Mouse (Mus musculus): ENCODE measurements at regions not wholly inside any gene's neighbourhood (a gene's known extent, or its start where the extent isn't known, plus 50 kb on each side); places are given as distances from the start of the nearest gene placed in this dataset.

DNA sequence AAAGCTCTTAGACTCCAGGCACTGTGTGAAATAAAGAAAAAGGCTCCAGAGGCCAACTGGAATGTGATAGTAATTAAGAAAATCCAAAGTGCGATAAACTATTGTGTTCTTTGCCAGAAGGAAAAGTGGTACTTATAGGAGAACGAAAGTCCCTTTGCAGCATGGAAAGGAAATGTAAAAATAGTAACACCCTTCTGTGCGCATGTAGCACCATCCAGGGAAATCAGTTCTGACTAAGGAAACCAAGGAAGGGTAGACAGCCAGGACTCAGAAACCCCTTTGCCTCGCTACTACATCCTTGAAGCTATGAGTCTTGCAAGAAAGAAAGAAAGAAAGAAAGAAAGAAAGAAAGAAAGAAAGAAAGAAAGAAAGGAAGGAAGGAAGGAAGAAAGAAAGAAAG, 67.3 kb upstream of the Tiparp start:
- no peaks in the 10 kb centered on the region for H3K36me3 ChIP-seq (ENCODE audit: control insufficient read depth, insufficient read depth, low read length)
- H3K4me1 ChIP-seq (ENCODE audit: control insufficient read depth in 2 of 2, insufficient read depth in 2 of 2, low read length in 2 of 2) = peaks cover 4 to 8% of the 10 kb centered on the region in 2 experiments
- H3K27me3 ChIP-seq (ENCODE audit: control insufficient read depth, insufficient read depth, low read length) = no peaks in the 10 kb centered on the region
- no peak overlapping the region for H3K9ac ChIP-seq (ENCODE audit: low read length)
- H3K9me3 ChIP-seq (ENCODE audit: control insufficient read depth, low read length) = 0 out of 2 replicates have a peak, but pooled peaks cover 4% of the 10 kb centered on the region
- no peak for ATAC-seq (ENCODE audit: insufficient number of reproducible peaks, insufficient read depth, low FRiP score, low read depth)
- 16% methylated on average over 4 of the region's 4 CpGs for WGBS
- H3K4me3 ChIP-seq (ENCODE audit: control insufficient read depth in 1 of 2, insufficient read depth in 1 of 2, low read depth in 1 of 2, low read length in 2 of 2) = no peak overlapping the region
- H3K4me2 ChIP-seq (ENCODE audit: low read length) = peak overlapping the region; percentile 21; the same call in 1 of the 2 replicates
- no peak overlapping the region for H3K27ac ChIP-seq (replicated peaks in 1 of 2; ENCODE audit: control insufficient read depth in 1 of 2, insufficient read depth in 1 of 2, low read depth in 2 of 2, low read length in 2 of 2)

DNA sequence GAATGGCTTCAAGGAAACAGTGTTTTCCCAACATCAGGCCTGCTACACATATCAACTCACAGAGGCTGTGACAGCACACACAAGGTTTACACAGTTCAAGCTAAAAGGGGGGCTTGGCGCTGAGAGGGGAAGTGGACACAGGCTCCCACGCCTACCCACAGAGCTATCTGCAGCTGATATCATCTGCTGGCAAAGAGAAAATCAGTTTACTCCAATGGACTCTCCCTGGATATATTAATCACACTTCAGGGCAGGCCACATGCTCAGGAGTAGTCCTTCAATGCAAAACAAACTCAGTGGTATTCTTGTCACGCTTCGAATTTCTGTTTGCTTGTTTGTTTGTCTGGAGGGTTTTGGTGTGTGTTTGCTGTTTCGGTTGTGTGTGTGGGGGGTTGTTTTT, 67.3 kb upstream of the Ssr3 start:
- H3K4me1 ChIP-seq (ENCODE audit: control insufficient read depth in 2 of 2, insufficient read depth in 2 of 2, low read length in 2 of 2) = peaks cover 10 to 13% of the 10 kb centered on the region in 2 experiments
- H3K9ac ChIP-seq (ENCODE audit: low read length) = no peak overlapping the region
- H3K27me3 ChIP-seq (ENCODE audit: control insufficient read depth, insufficient read depth, low read length) = no peaks in the 10 kb centered on the region
- WGBS = 73% methylated on average over 5 of the region's 5 CpGs
- no peak overlapping the region for H3K4me3 ChIP-seq (ENCODE audit: control insufficient read depth in 1 of 2, insufficient read depth in 1 of 2, low read depth in 1 of 2, low read length in 2 of 2)
- ATAC-seq (ENCODE audit: insufficient number of reproducible peaks, insufficient read depth, low FRiP score, low read depth) = no peak
- H3K27ac ChIP-seq (replicated peaks in 1 of 2; ENCODE audit: control insufficient read depth in 1 of 2, insufficient read depth in 1 of 2, low read depth in 2 of 2, low read length in 2 of 2) = no peak overlapping the region
- H3K36me3 ChIP-seq (ENCODE audit: control insufficient read depth, insufficient read depth, low read length) = no peaks in the 10 kb centered on the region
- 0 out of 2 replicates have a peak, but pooled peaks cover 4% of the 10 kb centered on the region for H3K9me3 ChIP-seq (ENCODE audit: control insufficient read depth, low read length)
- no peak overlapping the region for H3K4me2 ChIP-seq (ENCODE audit: low read length)

DNA sequence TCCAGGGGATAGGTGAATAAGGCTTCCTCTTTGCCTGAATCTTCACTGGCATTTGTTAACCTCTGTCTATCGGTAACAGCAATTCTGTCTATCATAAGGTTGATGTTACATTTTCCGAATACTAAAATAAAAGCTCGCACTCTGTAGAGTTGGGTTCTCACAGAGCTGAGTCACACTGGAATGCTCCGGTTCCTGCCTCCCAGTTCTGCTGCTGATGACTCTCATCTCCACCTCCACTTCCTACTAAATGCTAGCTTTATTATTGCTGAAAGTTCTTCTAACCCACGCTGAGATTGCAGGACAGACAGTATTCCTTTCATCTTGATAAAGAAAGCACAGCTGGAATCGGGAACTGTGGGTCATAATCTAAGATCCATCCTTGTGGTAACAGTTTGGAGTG, 65.5 kb upstream of the Ssr3 start:
- Histone ChIP-seq H3K4me1 (ENCODE audit: control insufficient read depth in 2 of 2, insufficient read depth in 2 of 2, low read length in 2 of 2) (peaks cover 10 to 13% of the 10 kb centered on the region in 2 experiments), H3K27me3 (ENCODE audit: control insufficient read depth, insufficient read depth, low read length) (no peaks in the 10 kb centered on the region), H3K4me3 (ENCODE audit: control insufficient read depth in 1 of 2, insufficient read depth in 1 of 2, low read depth in 1 of 2, low read length in 2 of 2) (no peak overlapping the region), H3K4me2 (ENCODE audit: low read length) (no peak overlapping the region), H3K36me3 (ENCODE audit: control insufficient read depth, insufficient read depth, low read length) (no peaks in the 10 kb centered on the region), H3K9ac (ENCODE audit: low read length) (no peak overlapping the region), H3K27ac (replicated peaks in 1 of 2; ENCODE audit: control insufficient read depth in 1 of 2, insufficient read depth in 1 of 2, low read depth in 2 of 2, low read length in 2 of 2) (no peak overlapping the region), H3K9me3 (ENCODE audit: control insufficient read depth, low read length) (peaks cover 6% of the 10 kb centered on the region; the same call in 1 of the 2 replicates)
- no peak for ATAC-seq (ENCODE audit: insufficient number of reproducible peaks, insufficient read depth, low FRiP score, low read depth)
- WGBS = 62% methylated on average over 6 of the region's 6 CpGs

DNA sequence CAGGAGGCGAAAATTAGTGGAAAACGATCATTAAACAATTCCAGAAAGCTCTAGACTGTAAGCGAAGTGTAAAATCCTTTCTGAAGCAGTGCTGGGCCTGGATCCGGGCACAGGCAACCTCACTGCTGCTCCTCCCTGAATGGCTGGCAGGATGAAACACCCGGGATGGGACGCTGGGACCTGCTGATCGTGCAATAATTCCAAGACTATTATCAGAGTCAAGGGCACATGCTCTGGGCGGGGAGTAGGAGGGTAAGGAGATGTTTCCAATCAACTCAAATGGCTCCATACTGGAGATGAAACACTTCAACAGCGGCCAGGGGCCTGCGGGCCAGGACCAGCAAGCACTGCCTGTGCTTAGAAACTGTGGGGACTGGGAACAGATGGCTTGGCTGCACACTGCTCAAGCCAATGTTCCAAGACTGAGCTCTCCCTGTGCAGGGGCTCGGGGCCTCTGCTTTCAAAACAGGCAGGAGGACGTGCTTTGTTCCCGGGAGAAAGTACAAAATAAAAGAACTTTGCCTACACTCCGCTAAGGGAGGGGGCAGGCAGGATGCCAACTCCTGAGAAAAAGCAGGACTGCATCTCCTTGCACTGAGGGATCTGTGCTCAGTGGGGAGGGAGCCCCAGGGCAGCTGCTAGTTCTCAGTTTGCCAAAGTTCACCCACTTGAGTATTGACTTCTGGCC, 63.3 kb upstream of the Ssr3 start:
- ATAC-seq (ENCODE audit: insufficient number of reproducible peaks, insufficient read depth, low FRiP score, low read depth) = peak; percentile 82
- Histone ChIP-seq H3K4me2 (ENCODE audit: low read length) (peak overlapping the region; percentile 26), H3K9me3 (ENCODE audit: control insufficient read depth, low read length) (peaks cover 6% of the 10 kb centered on the region; the same call in 1 of the 2 replicates), H3K27ac (replicated peaks in 1 of 2; ENCODE audit: control insufficient read depth in 1 of 2, insufficient read depth in 1 of 2, low read depth in 2 of 2, low read length in 2 of 2) (peak overlapping the region; percentile 86 to 89), H3K36me3 (ENCODE audit: control insufficient read depth, insufficient read depth, low read length) (no peaks in the 10 kb centered on the region), H3K9ac (ENCODE audit: low read length) (peak overlapping the region; percentile 26; the same call in 1 of the 2 replicates), H3K4me3 (ENCODE audit: control insufficient read depth in 1 of 2, insufficient read depth in 1 of 2, low read depth in 1 of 2, low read length in 2 of 2) (no peak overlapping the region), H3K4me1 (ENCODE audit: control insufficient read depth in 2 of 2, insufficient read depth in 2 of 2, low read length in 2 of 2) (peaks cover 7 to 13% of the 10 kb centered on the region in 2 experiments), H3K27me3 (ENCODE audit: control insufficient read depth, insufficient read depth, low read length) (no peaks in the 10 kb centered on the region)
- 33% methylated on average over 14 of the region's 14 CpGs for WGBS

DNA sequence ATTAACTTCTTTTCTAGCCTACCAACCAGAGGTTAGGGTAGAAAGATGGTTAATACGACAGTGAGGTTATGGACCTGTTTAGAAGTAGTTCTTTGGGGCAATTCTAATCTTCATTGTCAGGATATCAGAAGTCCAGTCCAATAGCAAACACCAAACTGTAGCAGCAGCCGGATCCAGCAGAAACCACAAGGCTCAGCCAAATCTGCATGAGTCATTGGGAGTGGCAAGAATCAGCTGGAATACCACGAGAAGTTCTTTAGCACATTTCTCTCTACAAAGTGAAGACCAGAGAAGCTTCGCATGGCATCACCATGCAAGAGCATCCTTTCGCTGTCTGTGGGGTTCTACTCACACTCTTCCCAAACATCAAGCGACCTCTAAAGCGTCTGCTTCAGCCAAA, 61.9 kb upstream of the Ssr3 start:
- no peak overlapping the region for H3K27ac ChIP-seq (replicated peaks in 1 of 2; ENCODE audit: control insufficient read depth in 1 of 2, insufficient read depth in 1 of 2, low read depth in 2 of 2, low read length in 2 of 2)
- peaks cover 7 to 13% of the 10 kb centered on the region in 2 experiments for H3K4me1 ChIP-seq (ENCODE audit: control insufficient read depth in 2 of 2, insufficient read depth in 2 of 2, low read length in 2 of 2)
- no peak overlapping the region for H3K4me2 ChIP-seq (ENCODE audit: low read length)
- no peak overlapping the region for H3K4me3 ChIP-seq (ENCODE audit: control insufficient read depth in 1 of 2, insufficient read depth in 1 of 2, low read depth in 1 of 2, low read length in 2 of 2)
- H3K36me3 ChIP-seq (ENCODE audit: control insufficient read depth, insufficient read depth, low read length) = no peaks in the 10 kb centered on the region
- no peak for ATAC-seq (ENCODE audit: insufficient number of reproducible peaks, insufficient read depth, low FRiP score, low read depth)
- no peak overlapping the region for H3K9ac ChIP-seq (ENCODE audit: low read length)
- H3K9me3 ChIP-seq (ENCODE audit: control insufficient read depth, low read length) = peaks cover 6% of the 10 kb centered on the region; the same call in 1 of the 2 replicates
- H3K27me3 ChIP-seq (ENCODE audit: control insufficient read depth, insufficient read depth, low read length) = no peaks in the 10 kb centered on the region
- 87% methylated on average over 7 of the region's 7 CpGs for WGBS

DNA sequence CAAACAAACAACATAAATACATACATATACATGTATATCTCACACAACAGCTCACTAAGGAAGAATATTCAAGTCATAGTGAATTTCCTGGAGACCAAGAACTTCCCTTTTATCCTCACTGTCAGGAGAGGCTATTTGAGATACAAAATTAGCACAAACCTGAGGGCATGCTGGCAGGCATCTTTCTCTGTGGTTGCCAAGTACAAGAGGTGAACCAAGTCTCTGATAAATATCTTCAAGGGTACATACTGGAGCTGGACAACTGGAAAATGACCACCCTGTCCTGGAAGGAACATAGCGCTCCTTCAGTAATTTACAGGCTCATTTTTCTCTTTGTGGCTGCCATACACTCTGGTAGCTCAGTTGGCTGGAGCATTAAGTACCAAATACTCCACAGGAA, 56.8 kb upstream of the Ssr3 start:
- Histone ChIP-seq H3K4me1 (ENCODE audit: control insufficient read depth in 2 of 2, insufficient read depth in 2 of 2, low read length in 2 of 2) (no peaks in the 10 kb centered on the region), H3K36me3 (ENCODE audit: control insufficient read depth, insufficient read depth, low read length) (no peaks in the 10 kb centered on the region), H3K4me3 (ENCODE audit: control insufficient read depth in 1 of 2, insufficient read depth in 1 of 2, low read depth in 1 of 2, low read length in 2 of 2) (no peak overlapping the region), H3K4me2 (ENCODE audit: low read length) (no peak overlapping the region), H3K27me3 (ENCODE audit: control insufficient read depth, insufficient read depth, low read length) (no peaks in the 10 kb centered on the region), H3K9me3 (ENCODE audit: control insufficient read depth, low read length) (no peaks in the 10 kb centered on the region), H3K27ac (replicated peaks in 1 of 2; ENCODE audit: control insufficient read depth in 1 of 2, insufficient read depth in 1 of 2, low read depth in 2 of 2, low read length in 2 of 2) (no peak overlapping the region), H3K9ac (ENCODE audit: low read length) (no peak overlapping the region)
- 74% methylated on average over 1 of the region's 1 CpGs for WGBS
- ATAC-seq (ENCODE audit: insufficient number of reproducible peaks, insufficient read depth, low FRiP score, low read depth) = no peak

DNA sequence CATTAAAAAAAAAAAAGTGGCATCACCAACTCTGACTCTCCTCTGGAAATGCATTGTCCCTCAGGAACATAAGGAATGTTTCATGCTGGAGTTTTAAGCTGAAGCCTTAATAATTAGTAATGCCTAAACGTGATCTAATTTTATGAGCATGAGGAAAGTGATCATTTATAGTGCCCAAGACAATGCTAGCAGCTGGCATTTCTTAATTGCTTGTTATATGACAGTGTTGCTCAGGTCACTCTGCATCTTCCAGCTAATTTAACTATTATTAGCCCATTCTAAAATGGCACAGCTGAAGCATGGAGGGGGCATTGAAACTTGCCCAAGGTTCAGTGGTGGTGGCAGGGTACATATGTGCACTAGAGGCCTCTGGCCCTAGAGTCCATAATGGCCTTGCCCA, 51.3 kb upstream of the Ssr3 start:
- H3K4me2 ChIP-seq (ENCODE audit: low read length) = no peak overlapping the region
- H3K4me1 ChIP-seq (ENCODE audit: control insufficient read depth in 2 of 2, insufficient read depth in 2 of 2, low read length in 2 of 2) = peaks cover 8 to 17% of the 10 kb centered on the region in 2 experiments
- H3K9ac ChIP-seq (ENCODE audit: low read length) = no peak overlapping the region
- no peak overlapping the region for H3K27ac ChIP-seq (replicated peaks in 1 of 2; ENCODE audit: control insufficient read depth in 1 of 2, insufficient read depth in 1 of 2, low read depth in 2 of 2, low read length in 2 of 2)
- H3K27me3 ChIP-seq (ENCODE audit: control insufficient read depth, insufficient read depth, low read length) = no peaks in the 10 kb centered on the region
- H3K4me3 ChIP-seq (ENCODE audit: control insufficient read depth in 1 of 2, insufficient read depth in 1 of 2, low read depth in 1 of 2, low read length in 2 of 2) = no peak overlapping the region
- ATAC-seq (ENCODE audit: insufficient number of reproducible peaks, insufficient read depth, low FRiP score, low read depth) = no peak
- no peaks in the 10 kb centered on the region for H3K36me3 ChIP-seq (ENCODE audit: control insufficient read depth, insufficient read depth, low read length)
- WGBS = 85% methylated on average over 1 of the region's 1 CpGs
- no peaks in the 10 kb centered on the region for H3K9me3 ChIP-seq (ENCODE audit: control insufficient read depth, low read length)

DNA sequence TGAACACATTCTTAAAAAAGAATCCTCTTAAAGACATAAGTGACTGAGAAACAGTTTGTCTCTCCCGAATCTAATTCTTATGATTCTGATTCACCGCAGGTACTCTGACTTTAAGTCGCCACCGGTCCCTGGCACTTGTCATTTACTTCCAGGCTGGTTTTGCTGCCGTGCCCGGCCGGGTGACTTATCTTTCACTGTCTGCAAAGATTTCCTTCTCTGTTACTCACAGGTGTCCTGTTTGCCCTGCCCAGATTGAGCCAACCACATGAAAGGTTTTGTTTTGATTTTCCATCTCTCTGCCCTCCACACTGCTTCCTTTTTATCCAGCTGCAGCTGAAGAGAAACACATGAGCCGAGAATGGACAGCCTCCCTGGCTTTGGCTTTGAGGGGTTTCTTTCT, 50.5 kb upstream of the Ssr3 start:
- H3K27me3 ChIP-seq (ENCODE audit: control insufficient read depth, insufficient read depth, low read length) = no peaks in the 10 kb centered on the region
- no peak overlapping the region for H3K27ac ChIP-seq (replicated peaks in 1 of 2; ENCODE audit: control insufficient read depth in 1 of 2, insufficient read depth in 1 of 2, low read depth in 2 of 2, low read length in 2 of 2)
- no peaks in the 10 kb centered on the region for H3K9me3 ChIP-seq (ENCODE audit: control insufficient read depth, low read length)
- peaks cover 10 to 22% of the 10 kb centered on the region in 2 experiments for H3K4me1 ChIP-seq (ENCODE audit: control insufficient read depth in 2 of 2, insufficient read depth in 2 of 2, low read length in 2 of 2)
- H3K9ac ChIP-seq (ENCODE audit: low read length) = no peak overlapping the region
- WGBS = 52% methylated on average over 8 of the region's 8 CpGs
- H3K36me3 ChIP-seq (ENCODE audit: control insufficient read depth, insufficient read depth, low read length) = no peaks in the 10 kb centered on the region
- H3K4me2 ChIP-seq (ENCODE audit: low read length) = no peak overlapping the region
- ATAC-seq (ENCODE audit: insufficient number of reproducible peaks, insufficient read depth, low FRiP score, low read depth) = no peak
- H3K4me3 ChIP-seq (ENCODE audit: control insufficient read depth in 1 of 2, insufficient read depth in 1 of 2, low read depth in 1 of 2, low read length in 2 of 2) = no peak overlapping the region
